Mouse (Mus musculus) heart, embryonic 16.5 days (tissue): ENCODE data around the gene Sec62. TPM values are rescaled to one million over a fixed set of nuclear protein-coding genes. Genes with fewer than 3 reads are reported as not detected.

Source experiments
- polyA plus RNA-seq: library from polyadenylated mRNA; unstranded; fragments of >200 nt; fragmentation: Nextera tagmentation; extraction: Ambion mirVana; gene quantifications from 2 replicates; pipeline ENCODE4 v1.2.1, GENCODE M21; 2015

The Sec62 gene
- polyA plus RNA-seq, 1 experiment from 2014 or later = 45.8 TPM

Other genes starting within 250 kb of the Sec62 start
- gene Mecom, start 244.9 kb upstream of the Sec62 start, polyA plus RNA-seq = 12.7 and 17.4 TPM in 2 replicates
- gene Actrt3, start 192.9 kb upstream of the Sec62 start, polyA plus RNA-seq = not detected in 2 replicates
- gene Mynn, start 190.8 kb upstream of the Sec62 start, polyA plus RNA-seq = 21.5 and 28.4 TPM in 2 replicates
- not detected in 2 replicates for gene Lrriq4, start 148.4 kb upstream of the Sec62 start, polyA plus RNA-seq
- 0.88 and 1.1 TPM in 2 replicates for gene Lrrc34, start 145.0 kb upstream of the Sec62 start, polyA plus RNA-seq
- 0.13 TPM in 1 of 2 replicates, not detected in the other for gene Lrrc31, start 93.0 kb upstream of the Sec62 start, polyA plus RNA-seq
- gene Samd7, start 46.6 kb upstream of the Sec62 start, polyA plus RNA-seq = not detected in 2 replicates
- gene Gpr160, start 63.1 kb downstream of the Sec62 start, polyA plus RNA-seq = 1.7 and 2.5 TPM in 2 replicates
- gene Phc3, start 176.5 kb downstream of the Sec62 start, polyA plus RNA-seq = 5.6 and 5.8 TPM in 2 replicates
- gene Prkci, start 202.9 kb downstream of the Sec62 start, polyA plus RNA-seq = 16.9 and 17.1 TPM in 2 replicates